ENCODE assay signal across 8 mouse cellular contexts in the genomic region with DNA sequence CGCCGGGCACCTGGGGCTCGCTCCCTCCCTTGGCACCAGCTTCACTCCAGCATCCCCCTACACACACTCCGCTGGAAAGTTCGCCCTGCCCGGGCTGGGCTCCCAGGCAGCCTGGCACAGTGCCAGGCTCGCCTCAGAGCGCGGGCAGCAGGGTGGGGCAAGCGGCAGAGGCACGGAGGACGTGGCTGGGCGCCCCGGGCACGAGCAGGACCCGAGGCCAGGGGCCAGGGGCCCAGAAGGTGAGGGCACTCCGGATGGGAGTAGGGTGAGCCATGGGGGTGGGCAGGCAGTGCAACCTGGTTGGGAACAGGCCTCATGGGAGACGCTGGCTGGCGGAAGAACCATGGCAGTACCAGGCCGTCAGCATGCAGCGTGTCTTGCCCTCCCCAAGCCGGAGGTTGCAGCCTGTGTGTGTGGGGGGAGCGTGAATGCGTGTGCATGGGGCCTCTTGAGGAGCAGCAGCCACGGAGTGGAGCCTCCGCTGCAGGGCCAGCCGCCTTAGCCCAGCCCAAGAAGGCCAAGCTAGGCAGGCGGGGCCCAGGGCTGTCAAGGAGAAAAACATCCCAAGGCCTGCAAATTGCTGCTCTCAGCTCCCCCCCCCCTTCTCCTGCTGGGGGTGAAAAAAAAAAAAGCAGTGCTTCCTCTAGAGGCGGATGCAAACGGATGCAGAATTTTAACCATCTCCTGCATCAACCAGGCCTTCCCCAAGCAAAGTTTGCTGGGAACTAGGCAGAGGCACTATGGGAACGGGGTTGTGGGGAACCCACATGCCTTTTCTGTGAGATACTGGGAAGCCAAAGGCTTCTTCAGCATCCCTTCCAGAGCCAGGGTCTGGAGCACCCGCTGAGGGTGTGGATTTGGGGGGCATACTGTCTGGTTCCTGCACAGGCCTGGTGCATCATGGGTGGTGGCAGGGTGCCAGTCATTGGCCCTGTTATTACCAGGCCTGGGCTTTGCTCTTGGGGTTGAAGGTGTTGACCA.
DNase-seq lines count a peak whose midpoint lies in the region; ATAC-seq and TF ChIP-seq lines count a peak whose summit lies in the region.

No protein-coding gene starts in this region.

- no peak; the same call in 1 of the 2 replicates for ATAC-seq in G1E (ENCODE audit: extremely low read depth, insufficient number of reproducible peaks, low FRiP score, poor library complexity, severe bottlenecking)
- ATAC-seq in forebrain, postnatal 0 days: peak; percentile 77

- DNase-seq in G1E (ENCODE audit: low spot score): peak; percentile 58
- DNase-seq in forebrain, postnatal 0 days: peak; percentile 89
- DNase-seq in heart, postnatal 4 days: peak; percentile 89
- peak; percentile 84 to 90 for DNase-seq in layer of hippocampus, postnatal 14 days (ENCODE audit: low spot score in 2 of 2)
- peak; percentile 85 for DNase-seq in lung, postnatal 14 days
- DNase-seq in right cerebral cortex, postnatal 4 days: peak; percentile 79
- DNase-seq in c-Kit-positive CD71-positive TER-119-positive erythroid progenitor cells, embryonic 14.5 days (ENCODE audit: low spot score): no peak

- 10% methylated on average over 32 of the region's 32 CpGs for WGBS in forebrain, postnatal 0 days

- H3K4me2 ChIP-seq in forebrain, postnatal 0 days (ENCODE audit: low read depth): peak overlapping the region; percentile 77

- H3K9me3 ChIP-seq in G1E (replicated peaks): no peaks in the 10 kb centered on the region
- no peaks in the 10 kb centered on the region for H3K9me3 ChIP-seq in forebrain, postnatal 0 days (ENCODE audit: low read length)

- H3K9ac ChIP-seq in forebrain, postnatal 0 days: peak overlapping the region; percentile 81

- TF ChIP-seq CTCF in G1E (IDR thresholded peaks at IDR 0.05; ENCODE audit: low read depth, low read length): no peak
- peak; percentile 50 for TF ChIP-seq CTCF in forebrain, postnatal 0 days (IDR thresholded peaks at IDR 0.05; ENCODE audit: low read depth)

- H3K4me3 ChIP-seq in G1E (ENCODE audit: low read depth, low read length): peak overlapping the region; percentile 59; the same call in 1 of the 2 replicates
- H3K4me3 ChIP-seq in brown adipose tissue, adult 24 weeks (ENCODE audit: insufficient read depth, low read depth, low read length): peak overlapping the region; percentile 80
- peak overlapping the region; percentile 38 for H3K4me3 ChIP-seq in forebrain, postnatal 0 days (ENCODE audit: low read depth, low read length)

- H3K4me1 ChIP-seq in G1E (ENCODE audit: insufficient read depth, low read depth, low read length): peaks cover 7% of the 10 kb centered on the region
- peaks cover 38% of the 10 kb centered on the region for H3K4me1 ChIP-seq in brown adipose tissue, adult 24 weeks (ENCODE audit: control insufficient read depth, insufficient read depth, insufficient read length, low read length)
- peaks cover 37% of the 10 kb centered on the region for H3K4me1 ChIP-seq in forebrain, postnatal 0 days (ENCODE audit: insufficient read depth)

- H3K27me3 ChIP-seq in G1E (ENCODE audit: insufficient read depth, low read length): peaks cover 21% of the 10 kb centered on the region
- no peaks in the 10 kb centered on the region for H3K27me3 ChIP-seq in forebrain, postnatal 0 days (ENCODE audit: insufficient read depth, low read length)

- H3K36me3 ChIP-seq in G1E (replicated peaks): peaks cover 2% of the 10 kb centered on the region
- H3K36me3 ChIP-seq in forebrain, postnatal 0 days (ENCODE audit: insufficient read depth): no peaks in the 10 kb centered on the region

- peak overlapping the region; percentile 96 for H3K27ac ChIP-seq in brown adipose tissue, adult 24 weeks (replicated peaks; ENCODE audit: low read depth, low read length)
- H3K27ac ChIP-seq in forebrain, postnatal 0 days (ENCODE audit: low read depth, low read length): peak overlapping the region; percentile 99
